Mouse (Mus musculus): ENCODE data around the gene Klrd1. TPM values are rescaled to one million over a fixed set of nuclear protein-coding genes. Genes with fewer than 3 reads are reported as not detected.
A peak's percentile ranks its signal among the peaks of the same experiment; 100 is the strongest.

Gene Klrd1
- not detected in 2 replicates for polyA plus RNA-seq (2015; fragmentation: Nextera tagmentation; extraction: Ambion mirVana)

GRCm38 (mm10) chr6:129591508-129591907 is at the start of gene Klrd1:
TSS of gene Klrd1 (plus strand) at chr6:129591782.
- ATAC-seq (ENCODE audit: low FRiP score, low read depth) = no peak

DNA sequence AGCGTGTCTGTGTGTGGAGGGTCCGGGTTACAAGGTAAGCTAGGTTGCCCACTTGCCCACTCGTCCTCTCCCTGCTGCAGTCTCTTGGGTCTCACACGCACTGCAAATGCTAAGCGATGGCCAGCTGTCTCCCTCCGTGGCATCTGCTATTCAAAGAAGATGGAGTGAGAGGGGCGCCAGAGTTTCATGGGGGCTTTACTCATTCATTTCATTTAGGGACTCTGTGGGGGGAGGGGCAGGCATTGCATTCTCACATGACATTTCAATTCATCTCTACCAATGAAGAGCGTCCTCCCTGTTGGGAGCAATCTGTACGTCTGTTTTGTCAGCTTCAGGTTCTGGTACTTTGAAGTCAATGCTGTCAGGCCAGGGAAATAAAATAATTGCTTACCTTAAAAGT is 49.7 kb upstream of the Klrd1 start:
- 29% methylated on average over 9 of the region's 9 CpGs for WGBS
- ATAC-seq (ENCODE audit: low FRiP score, low read depth) = no peak
- Histone ChIP-seq H3K9ac (no peak overlapping the region), H3K27ac (replicated peaks) (no peak overlapping the region), H3K4me3 (no peak overlapping the region), H3K9me3 (no peaks in the 10 kb centered on the region), H3K27me3 (no peaks in the 10 kb centered on the region), H3K36me3 (peaks cover 43% of the 10 kb centered on the region), H3K4me1 (replicated peaks) (peaks cover 4% of the 10 kb centered on the region), H3K4me2 (no peak overlapping the region)

More at GRCm38 (mm10) chr6:129591508-129591907, at the start of gene Klrd1:
- H3K9me3 ChIP-seq = no peaks in the 10 kb centered on the region
- WGBS = 91% methylated on average over 3 of the region's 3 CpGs
- no peaks in the 10 kb centered on the region for H3K27me3 ChIP-seq
- H3K4me3 ChIP-seq = no peak within 1 kb of the TSS
- no peaks in the 10 kb centered on the region for H3K4me1 ChIP-seq (replicated peaks)
- no peak within 1 kb of the TSS for H3K4me2 ChIP-seq
- H3K27ac ChIP-seq (replicated peaks) = no peak within 1 kb of the TSS
- H3K9ac ChIP-seq = no peak within 1 kb of the TSS
- no peaks in the 10 kb centered on the region for H3K36me3 ChIP-seq

- no peak overlapping the region for H3K9ac ChIP-seq
- no peak for ATAC-seq (ENCODE audit: low FRiP score, low read depth)
- no peak overlapping the region for H3K4me3 ChIP-seq
- H3K27me3 ChIP-seq = no peaks in the 10 kb centered on the region
- WGBS = 89% methylated on average over 3 of the region's 3 CpGs
- no peak overlapping the region for H3K4me2 ChIP-seq
- peaks cover 40% of the 10 kb centered on the region for H3K36me3 ChIP-seq
- H3K4me1 ChIP-seq (replicated peaks) = peaks cover 3% of the 10 kb centered on the region; the same call in 1 of the 2 replicates
- H3K9me3 ChIP-seq = no peaks in the 10 kb centered on the region
- H3K27ac ChIP-seq (replicated peaks) = no peak overlapping the region
Observed at GRCm38 (mm10) chr6:129542540-129542939, 49.0 kb upstream of the Klrd1 start.

GRCm38 (mm10) chr6:129543709-129544606 is 47.6 kb upstream of the Klrd1 start:
- Histone ChIP-seq H3K4me1 (replicated peaks) (peaks cover 3% of the 10 kb centered on the region; the same call in 1 of the 2 replicates), H3K27ac (replicated peaks) (0 out of 2 replicates have a peak overlapping the region, but pooled peaks have one; percentile 22), H3K9ac (no peak overlapping the region), H3K27me3 (no peaks in the 10 kb centered on the region), H3K4me3 (no peak overlapping the region), H3K4me2 (no peak overlapping the region), H3K9me3 (no peaks in the 10 kb centered on the region), H3K36me3 (peaks cover 30% of the 10 kb centered on the region)
- ATAC-seq (ENCODE audit: low FRiP score, low read depth) = peak; percentile 88
- WGBS = 44% methylated on average over 6 of the region's 6 CpGs

- ATAC-seq (ENCODE audit: low FRiP score, low read depth) = no peak
- Histone ChIP-seq H3K9me3 (no peaks in the 10 kb centered on the region), H3K27ac (replicated peaks) (no peak overlapping the region), H3K4me2 (no peak overlapping the region), H3K36me3 (no peaks in the 10 kb centered on the region), H3K4me3 (no peak overlapping the region), H3K27me3 (no peaks in the 10 kb centered on the region), H3K4me1 (replicated peaks) (peaks cover 3% of the 10 kb centered on the region; the same call in 1 of the 2 replicates), H3K9ac (no peak overlapping the region)
- 85% methylated on average over 2 of the region's 2 CpGs for WGBS
Observed at GRCm38 (mm10) chr6:129547277-129547676, 44.3 kb upstream of the Klrd1 start.

DNA sequence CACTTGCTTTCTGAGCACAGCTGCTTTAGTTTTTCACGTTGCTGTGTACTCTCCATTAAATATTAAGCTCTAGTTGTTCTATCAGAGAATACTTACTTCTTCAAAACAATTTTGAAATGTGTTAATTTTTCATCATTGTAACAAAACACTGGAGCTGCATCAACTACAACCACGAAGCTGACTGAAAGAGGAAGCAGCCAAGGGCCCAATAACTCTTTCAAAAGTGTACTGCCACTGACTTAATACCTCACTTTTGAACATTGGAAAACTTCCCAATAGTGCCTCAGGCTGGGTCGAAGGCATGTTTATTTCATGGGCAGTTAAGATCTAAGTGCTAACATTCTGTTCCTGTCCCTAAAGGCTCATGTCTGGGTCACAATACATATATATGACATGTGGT is 43.6 kb upstream of the Klrd1 start:
- no peak overlapping the region for H3K9ac ChIP-seq
- WGBS = 80% methylated on average over 3 of the region's 3 CpGs
- H3K27me3 ChIP-seq = no peaks in the 10 kb centered on the region
- H3K9me3 ChIP-seq = no peaks in the 10 kb centered on the region
- no peak overlapping the region for H3K4me2 ChIP-seq
- no peak overlapping the region for H3K4me3 ChIP-seq
- no peak for ATAC-seq (ENCODE audit: low FRiP score, low read depth)
- no peak overlapping the region for H3K27ac ChIP-seq (replicated peaks)
- H3K36me3 ChIP-seq = no peaks in the 10 kb centered on the region
- peaks cover 3% of the 10 kb centered on the region; the same call in 1 of the 2 replicates for H3K4me1 ChIP-seq (replicated peaks)

DNA sequence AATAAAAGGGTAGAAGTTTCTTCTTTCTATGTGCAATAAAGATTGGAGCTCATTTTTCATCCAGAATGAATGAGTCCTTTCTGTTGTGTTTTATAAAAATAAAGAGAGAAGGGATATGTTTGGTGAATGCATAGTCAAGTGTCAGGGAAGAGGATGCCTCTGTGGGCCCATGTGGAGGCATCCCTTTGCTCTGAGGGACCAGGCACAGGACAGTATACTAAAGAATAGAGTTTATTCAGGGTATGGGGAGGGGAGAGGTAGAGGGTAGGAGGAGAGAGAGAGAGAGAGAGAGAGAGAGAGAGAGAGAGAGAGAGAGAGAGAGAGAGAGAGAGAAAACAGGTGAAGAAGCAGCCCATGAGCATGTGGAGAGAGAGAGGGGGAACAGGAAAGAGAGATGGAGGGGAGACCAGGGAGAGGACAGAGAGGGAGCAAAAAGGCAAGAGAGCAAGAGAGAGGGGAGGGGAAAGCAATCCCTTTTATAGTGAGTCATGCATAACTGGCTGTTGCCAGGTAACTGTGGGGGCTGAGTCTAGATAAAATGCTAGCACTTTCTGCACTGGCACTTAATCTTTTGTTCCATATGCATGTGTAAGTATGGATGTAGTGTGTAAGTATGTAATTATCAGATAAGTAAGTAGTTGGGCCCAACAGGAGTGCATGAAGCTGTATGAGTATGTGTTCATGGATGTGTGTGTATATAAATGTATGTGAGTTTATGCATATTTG is 34.1 kb upstream of the Klrd1 start:
- no peaks in the 10 kb centered on the region for H3K27me3 ChIP-seq
- H3K9ac ChIP-seq = no peak overlapping the region
- H3K4me1 ChIP-seq (replicated peaks) = 0 out of 2 replicates have a peak, but pooled peaks cover 3% of the 10 kb centered on the region
- no peaks in the 10 kb centered on the region for H3K9me3 ChIP-seq
- no peaks in the 10 kb centered on the region for H3K36me3 ChIP-seq
- no peak overlapping the region for H3K4me3 ChIP-seq
- H3K27ac ChIP-seq (replicated peaks) = no peak overlapping the region
- peak; percentile 54; the same call in 1 of the 2 replicates for ATAC-seq (ENCODE audit: low FRiP score, low read depth)
- H3K4me2 ChIP-seq = no peak overlapping the region

- H3K4me3 ChIP-seq = no peak overlapping the region
- H3K9me3 ChIP-seq = no peaks in the 10 kb centered on the region
- peak; percentile 91 for ATAC-seq (ENCODE audit: low FRiP score, low read depth)
- 20% methylated on average over 12 of the region's 12 CpGs for WGBS
- no peaks in the 10 kb centered on the region for H3K36me3 ChIP-seq
- no peak overlapping the region for H3K27ac ChIP-seq (replicated peaks)
- H3K4me1 ChIP-seq (replicated peaks) = 0 out of 2 replicates have a peak, but pooled peaks cover 3% of the 10 kb centered on the region
- peak overlapping the region; percentile 32; the same call in 1 of the 2 replicates for H3K4me2 ChIP-seq
- no peak overlapping the region for H3K9ac ChIP-seq
- H3K27me3 ChIP-seq = no peaks in the 10 kb centered on the region
Observed at GRCm38 (mm10) chr6:129558946-129559640, 32.5 kb upstream of the Klrd1 start.

DNA sequence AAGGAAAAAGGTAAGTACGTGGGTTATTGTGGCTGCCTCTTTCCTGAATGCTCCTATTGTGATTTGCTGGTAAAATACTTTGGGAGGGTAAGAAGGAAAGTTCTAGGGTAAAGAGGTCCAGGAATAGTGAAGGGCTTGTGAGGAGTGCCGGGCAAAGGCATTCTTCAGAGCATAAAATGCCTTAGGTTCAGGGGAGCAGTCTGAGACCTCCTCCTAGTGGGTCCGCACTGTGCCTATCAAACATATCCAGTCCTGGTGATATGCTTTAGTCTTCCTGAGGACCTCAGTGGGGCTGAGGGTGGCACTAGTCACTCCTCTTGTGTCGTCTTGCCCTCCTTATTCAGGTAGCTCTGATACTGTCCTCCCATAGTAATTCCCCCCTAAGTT is 31.9 kb upstream of the Klrd1 start:
- Histone ChIP-seq H3K27me3 (no peaks in the 10 kb centered on the region), H3K4me1 (replicated peaks) (0 out of 2 replicates have a peak, but pooled peaks cover 3% of the 10 kb centered on the region), H3K9me3 (no peaks in the 10 kb centered on the region), H3K36me3 (no peaks in the 10 kb centered on the region), H3K9ac (no peak overlapping the region), H3K4me2 (peak overlapping the region; percentile 32; the same call in 1 of the 2 replicates), H3K4me3 (no peak overlapping the region), H3K27ac (replicated peaks) (no peak overlapping the region)
- WGBS = 61% methylated on average over 4 of the region's 4 CpGs
- peak; percentile 20; the same call in 1 of the 2 replicates for ATAC-seq (ENCODE audit: low FRiP score, low read depth)

DNA sequence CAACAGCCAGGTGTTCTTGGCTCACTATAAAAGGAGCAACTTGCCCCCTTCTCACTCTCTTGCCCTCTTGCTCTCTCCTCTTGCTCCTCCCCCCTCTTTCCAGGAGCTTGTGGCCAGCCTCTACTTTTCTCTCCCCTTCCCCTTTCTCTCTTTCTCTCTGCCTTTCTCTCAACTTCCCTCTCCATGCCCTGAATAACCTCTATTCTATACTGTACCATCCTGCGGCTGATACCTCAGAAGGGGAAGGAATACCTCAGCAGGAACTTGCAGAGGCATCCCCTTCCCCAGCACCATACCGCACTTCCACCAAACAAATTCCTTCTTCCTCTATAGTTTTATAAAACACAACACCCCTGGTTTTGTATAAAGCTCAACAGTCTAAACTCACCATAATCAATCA is 26.3 kb upstream of the Klrd1 start:
- ATAC-seq (ENCODE audit: low FRiP score, low read depth) = no peak
- no peaks in the 10 kb centered on the region for H3K36me3 ChIP-seq
- H3K9ac ChIP-seq = no peak overlapping the region
- H3K4me2 ChIP-seq = no peak overlapping the region
- H3K27me3 ChIP-seq = no peaks in the 10 kb centered on the region
- H3K9me3 ChIP-seq = no peaks in the 10 kb centered on the region
- no peaks in the 10 kb centered on the region for H3K4me1 ChIP-seq (replicated peaks)
- no peak overlapping the region for H3K4me3 ChIP-seq
- 87% methylated on average over 2 of the region's 2 CpGs for WGBS
- H3K27ac ChIP-seq (replicated peaks) = no peak overlapping the region

GRCm38 (mm10) chr6:129575315-129575714 is 16.3 kb upstream of the Klrd1 start:
- Histone ChIP-seq H3K4me3 (no peak overlapping the region), H3K4me2 (no peak overlapping the region), H3K9ac (no peak overlapping the region), H3K4me1 (replicated peaks) (no peaks in the 10 kb centered on the region), H3K27me3 (no peaks in the 10 kb centered on the region), H3K9me3 (no peaks in the 10 kb centered on the region), H3K36me3 (no peaks in the 10 kb centered on the region), H3K27ac (replicated peaks) (no peak overlapping the region)
- WGBS = 57% methylated on average over 2 of the region's 2 CpGs
- no peak for ATAC-seq (ENCODE audit: low FRiP score, low read depth)

Data from hindbrain, embryonic 15.5 days (tissue).